Mouse (Mus musculus) brown adipose tissue, adult 24 weeks (tissue): ENCODE results near the gene Ms4a12. TPM values are rescaled to one million over a fixed set of nuclear protein-coding genes. Genes with fewer than 3 reads are reported as not detected.
"Not testable (repeated sequence)": the region's sequence is repeated elsewhere in the genome, so short reads cannot be mapped to it uniquely, and the experiment has no call there.

Experiments used
- H3K27ac ChIP-seq: fragments of 200-500 bp; replicated peaks from 2 replicates; pipeline ENCODE4 v1.5.1; 2012; ENCODE audit warnings: low read depth, mild to moderate bottlenecking, low read length
- H3K4me1 ChIP-seq: fragments of 200-500 bp; 2 replicates; pipeline ENCODE4 v1.6.1; 2012; ENCODE audit warnings: low read length, mixed read lengths; ENCODE audit not compliant: control insufficient read depth, insufficient read depth, insufficient read length
- H3K4me3 ChIP-seq: fragments of 200-500 bp; 2 replicates; pipeline ENCODE4 v1.5.1; 2012; ENCODE audit warnings: low read depth, mild to moderate bottlenecking, low read length, moderate library complexity; ENCODE audit not compliant: insufficient read depth
- polyA plus RNA-seq: library from polyadenylated mRNA; stranded (reverse); fragments of >200 nt; gene quantifications from 2 replicates; pipeline ENCODE4 v1.2.4, GENCODE M21; 2012; ENCODE audit not compliant: missing spikeins, insufficient read depth, insufficient read length

Ms4a12 gene
- polyA plus RNA-seq = not detected in 2 replicates

- H3K4me3 ChIP-seq = no peak within 1 kb of the TSS
- H3K4me1 ChIP-seq = no peaks in the 10 kb centered on the region
- no peak within 1 kb of the TSS for H3K27ac ChIP-seq
Observed at GRCm38 (mm10) chr19:11232348-11232747, at the start of gene Ms4a12. Gene Ms4a12, minus strand, starts transcription at chr19:11232448.

- Histone ChIP-seq H3K27ac (no peak overlapping the region), H3K4me1 (no peaks in the 10 kb centered on the region), H3K4me3 (no peak overlapping the region)
Observed at GRCm38 (mm10) chr19:11280223-11280622, 48.0 kb upstream of the Ms4a12 start.

GRCm38 (mm10) chr19:11276431-11276830 lies 44.2 kb upstream of the Ms4a12 start:
- Histone ChIP-seq H3K27ac (no peak overlapping the region), H3K4me1 (no peaks in the 10 kb centered on the region), H3K4me3 (no peak overlapping the region)

GRCm38 (mm10) chr19:11266956-11267355 lies 34.7 kb upstream of the Ms4a12 start:
- Histone ChIP-seq H3K4me1 (no peaks in the 10 kb centered on the region), H3K4me3 (no peak overlapping the region), H3K27ac (no peak overlapping the region)

GRCm38 (mm10) chr19:11266052-11266845 lies 34.0 kb upstream of the Ms4a12 start, which contains the start of gene Ms4a1:
Gene Ms4a1, minus strand, starts transcription at chr19:11266241.
- Histone ChIP-seq H3K4me3 (no peak within 1 kb of the TSS), H3K4me1 (no peaks in the 10 kb centered on the region)

GRCm38 (mm10) chr19:11264602-11265185 lies 32.4 kb upstream of the Ms4a12 start:
- no peaks in the 10 kb centered on the region for H3K4me1 ChIP-seq
- H3K4me3 ChIP-seq = no peak overlapping the region
- no peak overlapping the region for H3K27ac ChIP-seq

More at GRCm38 (mm10) chr19:11266052-11266845, 34.0 kb upstream of the Ms4a12 start, which contains the start of gene Ms4a1:
- no peak within 1 kb of the TSS for H3K27ac ChIP-seq

- no peak overlapping the region for H3K27ac ChIP-seq
- no peak overlapping the region for H3K4me3 ChIP-seq
- H3K4me1 ChIP-seq = no peaks in the 10 kb centered on the region
Observed at GRCm38 (mm10) chr19:11263549-11263948, 31.3 kb upstream of the Ms4a12 start.

- H3K4me1 ChIP-seq, H3K27ac ChIP-seq, H3K4me3 ChIP-seq: not testable (repeated sequence)
Observed at GRCm38 (mm10) chr19:11262932-11263331, 30.7 kb upstream of the Ms4a12 start.

- Histone ChIP-seq H3K4me3 (no peak overlapping the region), H3K27ac (no peak overlapping the region; the same call in 1 of the 2 replicates), H3K4me1 (no peaks in the 10 kb centered on the region)
Observed at GRCm38 (mm10) chr19:11261522-11261921, 29.3 kb upstream of the Ms4a12 start.

- Histone ChIP-seq H3K27ac (peak overlapping the region; percentile 91), H3K4me3 (no peak overlapping the region), H3K4me1 (no peaks in the 10 kb centered on the region)
Observed at GRCm38 (mm10) chr19:11244230-11244629, 12.0 kb upstream of the Ms4a12 start.

- no peak overlapping the region for H3K4me3 ChIP-seq
- no peak overlapping the region for H3K27ac ChIP-seq
- H3K4me1 ChIP-seq = no peaks in the 10 kb centered on the region
Observed at GRCm38 (mm10) chr19:11242560-11242959, 10.3 kb upstream of the Ms4a12 start.

GRCm38 (mm10) chr19:11235820-11236219 lies 3.6 kb upstream of the Ms4a12 start:
- Histone ChIP-seq H3K27ac (no peak overlapping the region), H3K4me1 (no peaks in the 10 kb centered on the region), H3K4me3 (no peak overlapping the region)

- Histone ChIP-seq H3K4me3 (no peak overlapping the region), H3K27ac (no peak overlapping the region), H3K4me1 (no peaks in the 10 kb centered on the region)
Observed at GRCm38 (mm10) chr19:11234921-11235735, 2.9 kb upstream of the Ms4a12 start.

- H3K27ac ChIP-seq = no peak overlapping the region
- H3K4me1 ChIP-seq = no peaks in the 10 kb centered on the region
- H3K4me3 ChIP-seq = no peak overlapping the region
Observed at GRCm38 (mm10) chr19:11234244-11234643, 2.0 kb upstream of the Ms4a12 start.

GRCm38 (mm10) chr19:11196546-11196945 lies 35.7 kb downstream of the Ms4a12 start, which contains the start of gene Ms4a13:
Gene Ms4a13, minus strand, starts transcription at chr19:11196737.
- Histone ChIP-seq H3K4me1 (no peaks in the 10 kb centered on the region), H3K27ac (no peak within 1 kb of the TSS), H3K4me3 (no peak within 1 kb of the TSS)
